Mouse (Mus musculus): Measurements from ENCODE around the gene Acsbg1. TPM values are rescaled to one million over a fixed set of nuclear protein-coding genes. Genes with fewer than 3 reads are reported as not detected.

Gene Acsbg1
- polyA plus RNA-seq (2015; fragmentation: Nextera tagmentation; extraction: Ambion mirVana) = 82.2 and 94.1 TPM in 2 replicates

DNA sequence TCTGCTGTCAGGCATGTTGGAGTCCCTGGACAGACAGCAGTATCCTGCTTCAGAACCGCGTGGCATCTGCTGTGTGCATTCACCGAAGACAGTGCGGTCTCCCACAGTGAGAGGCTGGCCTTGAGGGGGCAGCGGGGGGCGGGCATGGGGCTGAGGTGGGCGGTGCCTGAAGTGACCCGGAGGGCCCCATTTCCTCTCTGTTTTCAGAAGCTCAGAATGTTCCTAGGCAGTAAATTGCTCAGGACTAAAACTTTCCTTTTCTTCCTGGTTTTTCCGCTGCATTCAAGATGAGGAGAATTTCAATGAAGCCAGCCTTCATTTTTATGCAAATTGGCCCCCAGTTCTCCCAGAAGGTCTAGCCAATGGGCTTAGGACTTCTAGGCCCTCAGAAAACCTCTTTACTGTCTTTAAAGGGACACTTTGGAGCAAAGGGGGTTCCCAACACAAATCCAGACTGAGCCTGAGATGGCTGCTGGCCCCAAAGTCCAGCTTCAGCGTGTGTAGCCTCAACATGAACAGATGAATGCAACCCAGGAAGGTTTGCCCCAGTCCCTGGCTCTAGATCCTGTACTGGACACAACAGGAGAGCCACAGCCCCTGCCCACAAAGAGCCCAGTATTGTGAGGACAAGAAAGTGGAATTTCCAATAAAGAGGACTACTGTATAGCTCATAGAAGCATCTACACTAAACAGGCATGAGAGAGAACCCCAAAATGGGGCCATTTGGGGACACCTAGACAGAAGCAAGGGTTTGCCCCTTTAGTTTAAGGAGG is at the start of gene Acsbg1:
Gene Acsbg1 (minus strand): TSS at position 266 of the 773 bp plus-strand sequence.

DNA sequence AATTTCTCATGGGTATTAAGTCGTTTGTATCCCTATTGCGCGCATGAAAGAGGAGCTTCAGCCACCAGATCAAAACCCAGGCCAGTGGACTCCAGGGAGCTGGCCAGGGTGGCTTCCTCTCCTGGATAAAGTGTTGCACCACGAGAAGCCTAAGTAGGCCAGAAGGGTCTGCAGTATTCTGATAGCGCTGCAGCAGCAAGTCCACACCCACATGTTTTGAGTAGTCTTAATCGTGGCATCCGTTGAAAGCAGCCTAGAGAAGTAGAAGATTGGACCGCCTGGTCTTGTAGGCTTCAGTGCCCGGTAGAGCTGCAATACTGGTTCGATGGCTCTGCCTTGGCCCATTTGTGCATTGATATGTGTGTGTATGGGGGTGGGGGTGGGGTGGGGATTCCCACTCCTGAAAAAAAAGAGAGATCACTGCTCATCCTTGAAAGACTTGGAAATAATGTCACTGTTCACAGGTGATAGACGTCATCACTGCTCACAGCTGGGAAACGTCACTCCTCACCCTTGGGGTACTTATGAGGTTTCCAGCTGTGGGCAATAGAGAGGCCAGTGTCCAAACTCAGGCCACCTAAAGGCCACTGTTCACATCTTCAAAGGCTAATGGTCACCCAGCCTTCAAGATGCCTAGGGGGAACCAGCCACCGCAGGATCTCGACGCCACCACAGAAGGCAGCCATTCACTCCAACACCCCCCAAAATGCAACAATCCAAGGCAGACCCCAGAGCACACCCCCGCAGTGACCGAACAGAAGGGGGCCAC is 36.8 kb upstream of the Acsbg1 start, which contains the start of gene Dnaja4:
Gene Dnaja4 (plus strand): TSS at position 556 of the 769 bp plus-strand sequence.

DNA sequence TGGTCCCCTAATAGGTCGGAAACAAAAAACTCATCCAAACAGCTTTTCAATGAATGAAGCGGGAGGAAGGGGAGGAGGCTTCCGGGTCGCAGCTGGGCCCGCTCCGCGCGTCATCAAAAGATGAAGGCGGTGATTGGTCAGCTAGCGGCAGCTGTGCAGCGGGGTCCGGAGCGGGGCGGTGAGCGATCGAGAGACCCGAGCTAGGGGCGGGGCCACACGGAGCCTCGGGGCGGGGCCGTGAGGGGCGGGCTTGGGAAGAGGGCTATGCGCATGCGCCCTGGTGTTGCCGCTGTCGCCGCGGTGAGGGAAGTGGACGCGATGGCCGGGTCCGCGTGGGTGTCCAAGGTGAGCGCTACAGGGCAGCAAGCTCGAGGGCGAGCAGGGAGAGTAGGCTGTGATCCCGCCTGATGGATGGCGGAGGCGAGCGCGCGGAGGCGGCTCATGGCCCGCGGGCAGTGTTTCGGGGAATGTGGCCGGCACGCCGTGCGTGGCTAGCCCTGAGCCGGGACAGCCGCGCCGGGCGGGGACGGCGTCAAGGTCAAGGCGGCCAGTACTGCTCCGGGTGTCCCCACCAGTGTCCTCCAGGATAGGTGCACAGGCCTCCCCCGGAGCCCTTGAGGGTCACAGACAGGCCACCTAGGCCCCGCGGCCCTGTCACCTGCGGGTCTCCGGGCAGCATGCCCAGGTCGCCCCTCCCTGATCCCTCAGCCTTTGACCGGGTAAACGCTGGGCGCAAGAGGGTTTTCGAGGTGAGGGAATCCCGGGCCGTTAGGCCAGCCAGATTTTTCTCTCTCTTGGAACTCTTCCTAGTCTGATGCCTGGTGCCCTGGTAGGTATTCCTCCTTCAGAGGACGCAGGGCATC is 75.2 kb downstream of the Acsbg1 start, which contains the start of gene Idh3a:
Gene Idh3a (plus strand): TSS at position 136 of the 863 bp plus-strand sequence.

DNA sequence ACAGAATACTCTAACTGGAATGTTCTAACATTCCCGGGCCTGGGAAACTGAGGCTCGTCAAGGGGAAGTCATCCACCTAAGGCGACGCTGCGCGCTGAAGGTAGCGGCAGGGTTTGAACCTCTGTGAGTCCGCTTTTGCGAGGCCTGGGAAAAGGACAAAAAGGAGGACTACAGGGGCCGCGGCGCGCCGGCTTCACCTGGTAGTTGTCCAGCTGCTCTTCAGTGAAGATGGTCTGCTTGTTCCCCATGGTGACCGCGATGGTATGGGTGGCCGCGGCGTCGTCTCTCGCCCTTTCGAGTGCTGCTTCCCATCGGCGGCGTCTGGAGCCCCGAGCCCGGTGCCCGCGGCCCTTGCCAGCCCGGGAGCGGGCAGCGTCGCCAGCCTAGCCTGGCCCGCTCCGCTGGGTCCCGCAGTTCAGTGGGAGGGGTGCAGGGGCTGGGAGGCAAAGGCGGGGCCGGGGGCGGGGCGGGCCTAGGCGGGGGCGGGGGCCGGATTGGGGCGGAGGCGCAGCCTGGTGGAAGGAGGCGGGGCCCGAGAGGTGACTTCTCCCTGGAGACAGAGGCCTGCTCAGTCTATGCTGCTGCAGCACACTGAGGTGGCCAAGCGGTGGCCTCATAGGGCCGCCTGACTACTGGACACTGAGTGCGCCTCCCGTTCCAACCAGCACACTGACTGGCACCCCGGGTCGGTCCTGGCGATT is 101.7 kb downstream of the Acsbg1 start, which contains the start of gene Cib2:
Gene Cib2 (minus strand): TSS at position 448 of the 701 bp plus-strand sequence.

Small RNA genes lying within 50 kb of the gene (microRNA-seq; reads per million reads assigned to microRNA genes)
- not detected for gene Mir5710

Other genes starting within 250 kb of the Acsbg1 start
- 49.7 and 57.1 TPM in 2 replicates for gene Dmxl2, start 160.2 kb downstream of the Acsbg1 start, polyA plus RNA-seq (2015; fragmentation: Nextera tagmentation; extraction: Ambion mirVana)
- gene Sh2d7, start 122.9 kb downstream of the Acsbg1 start, polyA plus RNA-seq (2015; fragmentation: Nextera tagmentation; extraction: Ambion mirVana) = 0.17 TPM in 1 of 2 replicates, not detected in the other
- gene Cib2, start 101.7 kb downstream of the Acsbg1 start, polyA plus RNA-seq (2015; fragmentation: Nextera tagmentation; extraction: Ambion mirVana) = 99.5 TPM in 2 replicates
- 223 and 235 TPM in 2 replicates for gene Idh3a, start 75.5 kb downstream of the Acsbg1 start, polyA plus RNA-seq (2015; fragmentation: Nextera tagmentation; extraction: Ambion mirVana)
- 9.9 and 10.2 TPM in 2 replicates for gene Dnaja4, start 37.0 kb upstream of the Acsbg1 start, polyA plus RNA-seq (2015; fragmentation: Nextera tagmentation; extraction: Ambion mirVana)
- gene Wdr61, start 72.6 kb upstream of the Acsbg1 start, polyA plus RNA-seq (2015; fragmentation: Nextera tagmentation; extraction: Ambion mirVana) = 74.1 and 76.4 TPM in 2 replicates
- gene Crabp1, start 102.9 kb upstream of the Acsbg1 start, polyA plus RNA-seq (2015; fragmentation: Nextera tagmentation; extraction: Ambion mirVana) = 466 and 497 TPM in 2 replicates
- gene Ireb2, start 201.9 kb upstream of the Acsbg1 start, polyA plus RNA-seq (2015; fragmentation: Nextera tagmentation; extraction: Ambion mirVana) = 17.3 and 18.7 TPM in 2 replicates